Mouse (Mus musculus): Measurements from ENCODE around the gene Hoxd9.

Hoxd9 gene

GRCm38 (mm10) chr2:74732513-74733316 lies 35.2 kb downstream of the Hoxd9 start:
- CTCF ChIA-PET, result no interaction called here

DNA sequence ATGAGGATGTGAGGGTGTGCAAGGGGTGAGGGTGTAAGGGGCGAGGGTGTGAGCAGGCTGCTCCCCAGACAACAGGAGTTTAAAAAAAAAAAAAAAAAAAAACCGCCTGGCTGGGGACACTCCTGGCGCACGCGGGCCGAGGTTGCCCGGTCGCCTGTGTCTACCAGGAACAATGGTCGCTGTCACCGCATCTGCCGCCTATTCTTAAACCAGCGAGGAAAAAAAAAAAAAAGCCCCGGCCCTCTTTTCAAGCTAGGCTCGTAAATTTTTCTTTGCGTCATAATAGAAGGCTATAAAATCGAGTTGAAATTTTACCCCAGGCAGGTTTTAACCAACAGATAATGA lies 35.8 kb downstream of the Hoxd9 start:
- CTCF ChIA-PET, result no interaction called here

DNA sequence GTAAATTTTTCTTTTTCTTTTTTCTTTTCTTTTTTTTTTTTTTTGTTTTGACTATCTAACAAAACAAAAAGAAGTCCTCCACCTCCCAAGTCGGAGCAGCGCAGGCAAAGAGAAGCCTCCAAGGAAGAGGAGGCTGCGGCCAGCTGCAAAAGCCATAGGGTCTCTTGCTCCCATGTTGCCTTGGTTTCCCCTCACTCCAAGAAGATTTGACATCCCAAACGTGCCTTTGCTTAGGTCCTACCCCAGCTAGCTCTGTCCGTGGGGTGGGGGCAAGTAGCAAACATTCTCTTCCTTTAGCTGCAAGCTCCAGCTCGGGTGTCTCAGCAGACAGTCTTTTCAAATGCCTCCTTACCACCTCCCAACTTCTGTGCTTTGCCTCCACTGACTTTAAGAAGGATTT lies 36.2 kb downstream of the Hoxd9 start:
- CTCF ChIA-PET, result no interaction called here

GRCm38 (mm10) chr2:74734451-74734850 lies 36.9 kb downstream of the Hoxd9 start:
- CTCF ChIA-PET, result no interaction called here

DNA sequence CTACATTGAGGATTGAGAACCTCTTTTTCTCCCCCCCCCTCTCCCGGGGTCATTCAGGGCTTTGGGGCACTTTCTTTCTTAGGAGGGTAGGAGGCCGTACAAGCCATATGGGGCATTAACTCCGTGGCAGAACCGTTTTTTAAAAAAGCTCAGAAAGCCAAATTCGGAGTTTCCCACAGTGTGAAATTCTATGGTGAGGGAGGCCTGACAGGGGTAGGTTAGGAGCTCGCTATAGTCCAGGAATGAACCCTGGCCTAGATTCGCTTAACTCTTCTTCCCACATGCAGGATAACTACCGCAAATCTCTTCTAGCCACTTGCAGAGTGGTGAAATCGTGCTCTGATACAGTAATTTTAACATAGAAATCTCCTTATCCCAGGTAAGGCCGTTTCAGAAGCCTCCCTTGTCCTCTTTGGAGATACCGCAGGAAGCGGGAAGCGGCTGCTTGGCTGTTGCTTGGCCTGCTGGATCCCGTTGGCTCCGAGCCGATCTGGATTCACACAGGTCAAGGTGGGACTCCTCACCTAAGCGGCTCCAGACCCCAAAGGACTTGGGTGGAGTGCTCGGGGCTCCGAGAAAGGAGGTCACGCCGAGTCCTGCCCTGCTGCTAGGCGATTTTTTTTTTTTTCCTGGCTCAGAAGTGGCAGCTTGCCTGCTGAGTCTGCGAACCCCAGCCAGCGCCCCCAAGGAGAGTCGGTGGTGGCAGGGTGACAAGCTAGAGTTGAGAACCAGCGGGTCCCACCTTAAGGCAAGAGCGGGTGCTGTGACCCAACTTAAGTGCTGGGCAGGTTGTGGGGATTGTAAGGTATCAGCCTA lies 37.7 kb downstream of the Hoxd9 start:
- CTCF ChIA-PET, result no interaction called here

GRCm38 (mm10) chr2:74735851-74736687 lies 38.5 kb downstream of the Hoxd9 start:
- CTCF ChIA-PET, result no interaction called here

DNA sequence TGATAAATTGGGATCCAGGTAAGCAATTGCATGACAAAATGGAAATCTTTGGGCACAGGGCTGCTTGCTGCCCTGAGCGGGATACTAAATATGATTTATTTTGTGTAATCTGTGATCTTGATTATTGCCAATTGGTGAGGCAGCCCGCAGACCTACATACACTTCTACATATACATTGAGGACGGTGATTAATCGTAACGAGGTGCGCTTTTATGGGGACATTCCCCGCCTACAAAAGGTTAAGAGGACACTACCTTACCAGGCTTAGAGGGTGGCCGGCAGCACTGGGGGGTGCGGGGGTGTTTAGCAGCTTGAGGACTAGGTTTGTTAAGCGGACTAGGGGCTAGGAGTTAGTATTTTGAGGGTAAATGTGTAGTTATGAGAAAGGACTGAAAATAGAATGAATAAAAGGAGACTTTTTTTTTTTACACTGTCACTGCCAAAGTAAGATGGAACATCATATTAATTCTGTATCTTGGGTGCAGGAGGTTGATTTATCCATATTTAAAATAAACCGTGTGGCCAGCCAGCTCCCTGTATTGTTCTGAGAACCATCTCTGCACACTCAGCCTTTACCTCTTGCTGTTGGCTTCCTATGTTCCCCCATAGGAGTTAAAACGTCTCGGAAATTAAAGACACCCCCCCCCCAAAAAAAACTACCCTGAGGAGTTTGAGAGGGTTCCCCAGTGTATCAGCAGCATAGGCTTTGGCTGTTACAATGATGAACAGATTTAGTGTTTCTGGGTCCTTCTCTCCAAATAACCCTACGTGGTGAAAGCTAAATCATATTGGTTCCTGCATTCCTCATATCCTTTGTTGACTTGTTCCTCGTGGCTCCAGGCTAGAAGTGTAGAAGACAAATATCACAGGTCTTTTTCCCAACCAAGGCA lies 39.4 kb downstream of the Hoxd9 start:
- CTCF ChIA-PET, result no interaction called here

DNA sequence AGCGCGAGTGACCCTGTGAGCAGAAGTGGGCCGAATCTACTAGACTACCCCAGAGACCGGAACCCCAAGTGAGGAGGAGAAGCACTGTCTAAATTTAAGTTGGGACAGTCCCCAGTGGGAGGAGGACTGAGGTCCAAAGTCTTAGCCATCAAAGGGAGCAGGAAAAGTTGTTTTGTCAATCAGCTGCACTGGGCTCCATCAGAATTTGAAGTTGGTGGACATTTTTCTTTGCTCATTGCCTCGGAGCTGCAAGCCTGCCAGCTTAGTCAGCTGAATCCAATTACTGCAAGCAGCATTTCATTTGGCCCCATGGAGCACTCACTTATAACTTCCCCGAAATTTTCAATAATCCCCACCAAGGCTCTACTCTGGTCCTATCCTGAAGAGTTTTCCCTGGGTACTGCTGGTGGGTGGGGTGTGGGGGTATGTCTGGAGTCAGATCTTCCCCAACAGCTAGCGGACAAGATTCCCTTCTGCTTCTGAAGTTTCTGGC lies 40.1 kb downstream of the Hoxd9 start:
- CTCF ChIA-PET, result no interaction called here

GRCm38 (mm10) chr2:74738623-74739475 lies 41.3 kb downstream of the Hoxd9 start:
- CTCF ChIA-PET, result no interaction called here

GRCm38 (mm10) chr2:74739476-74739800 lies 41.9 kb downstream of the Hoxd9 start:
- CTCF ChIA-PET, result no interaction called here

- CTCF ChIA-PET, result no interaction called here
Measured at GRCm38 (mm10) chr2:74739869-74740268, 42.3 kb downstream of the Hoxd9 start.

DNA sequence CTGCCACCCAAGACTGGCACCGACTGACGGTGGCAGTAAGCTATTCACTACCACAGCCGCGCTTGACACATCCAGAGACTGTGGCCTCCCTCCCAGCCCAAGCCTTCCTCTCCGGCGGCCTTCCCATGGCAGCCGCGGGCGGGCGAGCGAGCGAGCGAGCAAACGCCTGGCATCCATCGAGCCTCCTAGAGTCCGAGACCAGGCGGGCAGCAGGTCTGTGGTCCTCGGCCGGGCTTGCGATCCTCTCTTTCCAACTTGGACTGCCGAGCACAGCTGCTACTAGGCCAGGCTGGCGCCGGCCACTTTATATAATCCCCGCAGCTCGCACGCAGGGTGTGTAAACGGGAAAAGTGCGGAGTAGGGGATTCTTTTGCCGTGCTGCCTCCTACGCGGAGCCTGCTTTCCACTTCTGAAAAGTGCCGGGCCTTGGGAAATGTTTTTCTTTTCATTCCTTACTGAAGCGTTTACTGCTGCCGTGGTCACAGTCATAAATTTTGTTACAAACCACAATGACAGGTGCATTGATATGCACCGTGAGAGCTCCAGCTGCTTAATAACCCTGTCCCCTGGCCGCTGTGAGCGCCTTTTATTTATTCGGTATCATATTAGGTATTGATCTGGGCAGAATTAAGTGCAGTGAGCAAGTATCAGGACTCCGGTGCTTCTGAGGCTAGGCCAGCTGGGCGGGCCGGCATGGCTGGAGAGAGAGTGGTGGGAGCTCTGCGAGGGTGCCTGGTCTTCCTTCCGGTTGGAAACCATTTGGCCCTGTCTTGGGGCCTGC lies 43.0 kb downstream of the Hoxd9 start:
- CTCF ChIA-PET, result no interaction called here

DNA sequence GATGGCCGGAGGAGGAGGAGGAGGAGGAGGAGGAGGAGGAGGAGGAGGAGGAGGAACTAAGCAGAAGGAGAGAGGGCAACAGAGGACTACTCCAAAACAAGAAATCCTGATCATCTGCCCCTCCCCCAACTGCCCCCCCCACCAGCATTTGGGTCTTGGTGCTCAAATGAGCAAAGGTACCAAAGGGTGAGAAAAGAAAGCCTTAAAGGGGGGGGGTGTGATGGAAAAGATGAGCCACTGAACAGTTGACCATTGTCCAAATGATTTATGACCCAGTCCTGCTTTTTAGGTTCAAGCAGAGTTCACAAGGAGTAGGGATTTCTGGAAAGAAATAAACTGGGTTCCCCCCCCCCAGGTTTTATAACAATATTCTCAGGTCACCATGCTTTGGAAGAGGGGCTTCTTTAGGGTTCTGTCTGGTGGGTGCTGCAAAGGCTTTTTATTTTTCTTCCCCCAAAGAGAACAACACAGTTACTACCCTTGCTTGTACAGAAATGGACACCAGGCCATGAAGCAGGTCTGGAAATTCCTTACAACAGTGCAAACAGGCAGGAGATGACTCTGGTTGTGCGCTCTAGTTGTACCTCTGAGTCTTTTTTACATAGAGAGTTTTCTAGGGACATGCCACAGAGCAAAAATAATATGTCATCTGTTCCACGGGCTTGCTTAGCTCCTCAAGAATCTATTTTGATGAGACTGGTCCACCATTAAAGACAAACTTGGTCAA lies 43.9 kb downstream of the Hoxd9 start:
- CTCF ChIA-PET, result no interaction called here

- CTCF ChIA-PET, result no interaction called here
Measured at GRCm38 (mm10) chr2:74741979-74742277, 44.4 kb downstream of the Hoxd9 start.

DNA sequence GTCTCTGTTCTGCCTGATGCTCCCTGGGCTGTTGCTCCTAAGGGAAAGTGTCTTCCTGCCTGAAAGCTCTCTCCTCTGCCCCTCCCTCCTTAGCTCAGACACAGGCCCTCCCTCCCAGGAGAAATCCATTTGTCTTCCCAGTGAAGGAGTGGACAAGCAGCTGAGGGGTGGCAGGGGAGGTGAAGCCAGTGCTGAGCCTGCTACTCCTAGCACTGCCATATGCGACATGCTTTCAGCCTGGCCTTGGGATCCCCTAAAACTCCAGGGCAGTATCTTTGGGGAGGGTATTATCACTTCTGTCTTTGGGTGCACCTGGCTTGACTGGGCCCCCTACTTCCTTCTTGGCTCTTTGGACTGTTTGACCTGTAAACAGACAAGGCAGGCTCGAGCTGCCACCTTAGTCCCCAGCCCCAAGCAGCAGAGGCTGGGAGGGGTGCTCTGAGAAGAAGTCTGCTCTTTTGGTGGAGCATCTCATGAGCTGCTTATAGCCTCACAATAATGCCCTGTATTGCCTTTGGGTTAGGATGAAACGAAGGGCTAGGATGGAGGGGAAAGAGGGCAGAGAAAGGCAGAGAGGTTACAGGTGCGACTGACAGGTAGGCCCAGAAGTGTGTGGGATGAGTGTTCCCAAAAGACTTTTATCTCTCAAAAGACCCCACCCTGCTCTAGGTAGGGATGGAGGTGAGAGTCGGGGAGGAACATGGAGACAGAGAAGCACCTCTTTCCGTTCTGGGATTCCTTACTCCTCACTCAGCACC lies 48.2 kb downstream of the Hoxd9 start:
- CTCF ChIA-PET, result interaction anchor here (0.6 kb wide), 1 partner anchor 55 kb away, joined by 3 read pairs; no protein-coding TSS in a partner anchor

- CTCF ChIA-PET, result no interaction called here
Measured at GRCm38 (mm10) chr2:74746298-74746921, 48.9 kb downstream of the Hoxd9 start.

GRCm38 (mm10) chr2:74747006-74747405 lies 49.5 kb downstream of the Hoxd9 start:
- CTCF ChIA-PET, result no interaction called here

- CTCF ChIA-PET, result no interaction called here
Measured at GRCm38 (mm10) chr2:74747661-74748141, 50.2 kb downstream of the Hoxd9 start.
